Mouse (Mus musculus) lung, postnatal 14 days (tissue): ENCODE measurements around the gene Tmem136.

Experiments
- DNase-seq: peaks from one replicate; pipeline ENCODE4 v3.0.0; 2021

Gene Tmem136

GRCm38 (mm10) chr9:43074611-43075010 lies 41.8 kb downstream of the Tmem136 start:
- DNase-seq: no peak

GRCm38 (mm10) chr9:43071741-43072140 lies 44.6 kb downstream of the Tmem136 start:
- DNase-seq: no peak

GRCm38 (mm10) chr9:43071176-43071575 lies 45.2 kb downstream of the Tmem136 start:
- no peak for DNase-seq

- DNase-seq: no peak
These were observed 45.8 kb downstream of the Tmem136 start for GRCm38 (mm10) chr9:43070566-43070965.

- no peak for DNase-seq
These were observed 46.2 kb downstream of the Tmem136 start for GRCm38 (mm10) chr9:43070153-43070552.

- no peak for DNase-seq
These were observed 48.5 kb downstream of the Tmem136 start for GRCm38 (mm10) chr9:43067896-43068295.

GRCm38 (mm10) chr9:43065231-43065630 lies 51.1 kb downstream of the Tmem136 start:
- no peak for DNase-seq

GRCm38 (mm10) chr9:43061545-43061944 lies 54.8 kb downstream of the Tmem136 start:
- DNase-seq: no peak
